Mouse (Mus musculus): Measurements from ENCODE around the gene Rnf126.

Rnf126 gene

GRCm38 (mm10) chr10:79766508-79767325 is at the start of gene Rnf126:
Rnf126 (minus strand) TSS chr10:79766952.
- peak; percentile 100 for DNase-seq (ENCODE audit: low read depth)

- DNase-seq (ENCODE audit: low read depth) = no peak
These were observed 49.1 kb upstream of the Rnf126 start for GRCm38 (mm10) chr10:79815671-79816494.

GRCm38 (mm10) chr10:79814271-79814842 is 47.6 kb upstream of the Rnf126 start:
- no peak for DNase-seq (ENCODE audit: low read depth)

GRCm38 (mm10) chr10:79811736-79812637 is 45.2 kb upstream of the Rnf126 start:
- peak; percentile 86 for DNase-seq (ENCODE audit: low read depth)

- no peak for DNase-seq (ENCODE audit: low read depth)
These were observed 42.0 kb upstream of the Rnf126 start for GRCm38 (mm10) chr10:79808728-79809127.

GRCm38 (mm10) chr10:79807826-79808225 is 41.1 kb upstream of the Rnf126 start:
- no peak for DNase-seq (ENCODE audit: low read depth)

- DNase-seq (ENCODE audit: low read depth) = no peak
These were observed 40.2 kb upstream of the Rnf126 start for GRCm38 (mm10) chr10:79806972-79807371.

GRCm38 (mm10) chr10:79806331-79806730 is 39.6 kb upstream of the Rnf126 start:
- DNase-seq (ENCODE audit: low read depth) = no peak

- DNase-seq (ENCODE audit: low read depth) = no peak
These were observed 38.9 kb upstream of the Rnf126 start for GRCm38 (mm10) chr10:79805636-79806035.

GRCm38 (mm10) chr10:79803716-79804323 is 37.1 kb upstream of the Rnf126 start:
- no peak for DNase-seq (ENCODE audit: low read depth)

- DNase-seq (ENCODE audit: low read depth) = no peak
These were observed 35.7 kb upstream of the Rnf126 start for GRCm38 (mm10) chr10:79802331-79802971.

- DNase-seq (ENCODE audit: low read depth) = no peak
These were observed 35.1 kb upstream of the Rnf126 start for GRCm38 (mm10) chr10:79801837-79802236.

- no peak for DNase-seq (ENCODE audit: low read depth)
These were observed 33.8 kb upstream of the Rnf126 start for GRCm38 (mm10) chr10:79800508-79800907.

GRCm38 (mm10) chr10:79798289-79798928 is 31.7 kb upstream of the Rnf126 start:
- DNase-seq (ENCODE audit: low read depth) = no peak

GRCm38 (mm10) chr10:79797326-79797725 is 30.6 kb upstream of the Rnf126 start:
- no peak for DNase-seq (ENCODE audit: low read depth)

- no peak for DNase-seq (ENCODE audit: low read depth)
These were observed 29.2 kb upstream of the Rnf126 start for GRCm38 (mm10) chr10:79795905-79796304.

- DNase-seq (ENCODE audit: low read depth) = no peak
These were observed 27.8 kb upstream of the Rnf126 start for GRCm38 (mm10) chr10:79794491-79794931.

- no peak for DNase-seq (ENCODE audit: low read depth)
These were observed 27.2 kb upstream of the Rnf126 start for GRCm38 (mm10) chr10:79793738-79794490.

GRCm38 (mm10) chr10:79793051-79793737 is 26.4 kb upstream of the Rnf126 start, which contains the start of gene Palm:
Palm (plus strand) TSS chr10:79793572.
- peak; percentile 85 for DNase-seq (ENCODE audit: low read depth)
